Mouse (Mus musculus) hindbrain, postnatal 0 days (tissue): ENCODE measurements around the gene Krtap12-1. TPM values are rescaled to one million over a fixed set of nuclear protein-coding genes. Genes with fewer than 3 reads are reported as not detected.

Experiments
- ATAC-seq: fragments of 200-750 bp; cut with Nextera tagmentation; 2 replicates; pipeline ENCODE4 v1.8.0; 2017; ENCODE audit warnings: mild to moderate bottlenecking, moderate TSS enrichment, moderate library complexity
- DNase-seq: peaks from one replicate; pipeline ENCODE4 v3.0.0-alpha.2; 2015; ENCODE audit warnings: low spot score
- H3K27ac ChIP-seq: fragments of 300-500 bp; sonication (generic); 2 replicates; pipeline ENCODE4 v1.5.1; 2014; ENCODE audit warnings: mild to moderate bottlenecking
- H3K27me3 ChIP-seq: fragments of 300-500 bp; sonication (generic); 2 replicates; pipeline ENCODE4 v1.6.1; 2014; ENCODE audit warnings: low read length, mixed read lengths; ENCODE audit not compliant: insufficient read depth
- H3K36me3 ChIP-seq: fragments of 300-500 bp; sonication (generic); 2 replicates; pipeline ENCODE4 v1.6.1; 2014; ENCODE audit warnings: low read length, mixed read lengths; ENCODE audit not compliant: insufficient read depth
- H3K4me1 ChIP-seq: fragments of 300-500 bp; sonication (generic); 2 replicates; pipeline ENCODE4 v1.6.1; 2014; ENCODE audit warnings: antibody characterized with exemption, low read length, mixed read lengths; ENCODE audit not compliant: insufficient read depth
- H3K4me2 ChIP-seq: fragments of 300-500 bp; sonication (generic); 2 replicates; pipeline ENCODE4 v1.6.1; 2014; ENCODE audit warnings: low read depth, mild to moderate bottlenecking, low read length, moderate library complexity, mixed read lengths
- H3K4me3 ChIP-seq: fragments of 300-500 bp; sonication (generic); 2 replicates; pipeline ENCODE4 v1.5.1; 2014; ENCODE audit warnings: low read length
- H3K9ac ChIP-seq: fragments of 300-500 bp; sonication (generic); replicated peaks from 2 replicates; pipeline ENCODE4 v1.6.1; 2014; ENCODE audit warnings: mild to moderate bottlenecking, low read length, moderate library complexity, mixed read lengths
- H3K9me3 ChIP-seq: fragments of 300-500 bp; sonication (generic); 2 replicates; pipeline ENCODE4 v1.6.1; 2016; ENCODE audit warnings: low read length, mixed read lengths
- CTCF ChIP-seq: IDR thresholded peaks from 2 replicates; pipeline ENCODE4 v1.5.1; 2016; ENCODE audit warnings: antibody characterized with exemption, control low read depth, low read depth
- WGBS: fragments of 180-500 bp; shearing (Covaris S2); extraction: QIAGEN DNeasy Blood & Tissue Kit; methylation state at CpG from one replicate; pipeline ENCODE4 v1.1.7; 2014; 5-methylcytosine and 5-hydroxymethylcytosine counted together
- polyA plus RNA-seq: library from polyadenylated mRNA; unstranded; fragments of >200 nt; fragmentation: Nextera tagmentation; extraction: Ambion mirVana; gene quantifications from 2 replicates; pipeline ENCODE4 v1.2.1, GENCODE M21; 2015
- total RNA-seq: library from RNA; depleted of rRNA; stranded (reverse); fragments of >200 nt; gene quantifications from 2 replicates; pipeline ENCODE4 v1.2.3, GENCODE M21; 2014; rRNA removed

The Krtap12-1 gene
- total and polyA plus RNA-seq, 2 experiments from 2014 or later: not detected

DNA sequence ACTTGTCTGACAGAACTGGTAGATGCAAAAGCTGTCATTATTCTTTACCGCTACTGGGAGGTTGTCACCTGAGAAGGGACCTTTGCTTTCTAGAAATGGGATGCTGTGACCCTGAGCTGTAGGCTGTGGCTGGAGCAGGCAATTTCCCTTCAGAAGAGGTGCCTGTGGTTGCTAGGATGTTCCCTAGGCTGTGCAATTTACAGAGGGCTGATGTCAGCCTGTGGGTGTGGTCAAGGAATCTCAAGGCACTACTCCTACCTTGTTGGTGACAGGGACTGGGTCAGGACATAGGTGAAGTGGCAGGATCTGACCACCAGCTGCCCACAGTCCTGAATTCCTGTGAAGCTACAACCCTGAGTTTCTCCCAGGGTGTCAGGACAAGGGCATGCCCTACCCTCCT is 49.3 kb downstream of the Krtap12-1 start:
- no peak overlapping the region for H3K27ac ChIP-seq
- ATAC-seq: no peak
- H3K4me3 ChIP-seq: no peak overlapping the region
- no peak overlapping the region for H3K4me2 ChIP-seq
- no peak overlapping the region for H3K9ac ChIP-seq
- no peaks in the 10 kb centered on the region for H3K36me3 ChIP-seq
- H3K9me3 ChIP-seq: no peaks in the 10 kb centered on the region
- DNase-seq: no peak
- WGBS: 85% methylated on average over 1 of the region's 1 CpGs
- H3K4me1 ChIP-seq: no peaks in the 10 kb centered on the region
- no peak for TF ChIP-seq CTCF
- no peaks in the 10 kb centered on the region for H3K27me3 ChIP-seq

Other genes with a start within 250 kb of the Krtap12-1 start
Only the 30 nearest of the 31 such genes appear.
- gene Fam207a, start 204.8 kb upstream of the Krtap12-1 start, total RNA-seq: 43.5 and 56.2 TPM in 2 replicates
- gene Fam207a, start 204.8 kb upstream of the Krtap12-1 start, polyA plus RNA-seq: 31.8 and 35.9 TPM in 2 replicates
- 0.68 and 1.9 TPM in 2 replicates for gene Itgb2, start 190.3 kb upstream of the Krtap12-1 start, total RNA-seq
- gene Itgb2, start 190.3 kb upstream of the Krtap12-1 start, polyA plus RNA-seq: 0.87 and 1.0 TPM in 2 replicates
- gene Pttg1ip, start 138.9 kb upstream of the Krtap12-1 start, total RNA-seq: 85.9 and 94.0 TPM in 2 replicates
- 87.3 and 87.5 TPM in 2 replicates for gene Pttg1ip, start 138.9 kb upstream of the Krtap12-1 start, polyA plus RNA-seq
- 217 and 218 TPM in 2 replicates for gene Sumo3, start 114.5 kb upstream of the Krtap12-1 start, total RNA-seq
- gene Sumo3, start 114.5 kb upstream of the Krtap12-1 start, polyA plus RNA-seq: 330 and 348 TPM in 2 replicates
- 4.0 TPM in 1 of 2 replicates, not detected in the other for gene Gm49325, start 114.4 kb upstream of the Krtap12-1 start, total RNA-seq
- 11.1 and 12.8 TPM in 2 replicates for gene Gm49325, start 114.4 kb upstream of the Krtap12-1 start, polyA plus RNA-seq
- gene Ube2g2, start 98.3 kb upstream of the Krtap12-1 start, total RNA-seq: 45.1 and 48.3 TPM in 2 replicates
- gene Ube2g2, start 98.3 kb upstream of the Krtap12-1 start, polyA plus RNA-seq: 65.8 and 73.8 TPM in 2 replicates
- gene Tspear, start 34.0 kb upstream of the Krtap12-1 start, total RNA-seq: 0.42 and 4.4 TPM in 2 replicates
- 0.93 and 1.3 TPM in 2 replicates for gene Tspear, start 34.0 kb upstream of the Krtap12-1 start, polyA plus RNA-seq
- not detected in 2 replicates for gene Gm19402, start 29.8 kb upstream of the Krtap12-1 start, total RNA-seq
- not detected in 2 replicates for gene Gm19402, start 29.8 kb upstream of the Krtap12-1 start, polyA plus RNA-seq
- not detected in 2 replicates for gene Gm9508, start 23.4 kb upstream of the Krtap12-1 start, total RNA-seq
- not detected in 2 replicates for gene Gm9508, start 23.4 kb upstream of the Krtap12-1 start, polyA plus RNA-seq
- not detected in 2 replicates for gene Gm10272, start 14.0 kb upstream of the Krtap12-1 start, total RNA-seq
- gene Gm10272, start 14.0 kb upstream of the Krtap12-1 start, polyA plus RNA-seq: not detected in 2 replicates
- gene Gm10024, start 9.1 kb upstream of the Krtap12-1 start, total RNA-seq: not detected in 2 replicates
- not detected in 2 replicates for gene Gm10024, start 9.1 kb upstream of the Krtap12-1 start, polyA plus RNA-seq
- gene Gm10142, start 4.8 kb upstream of the Krtap12-1 start, total RNA-seq: not detected in 2 replicates
- gene Gm10142, start 4.8 kb upstream of the Krtap12-1 start, polyA plus RNA-seq: not detected in 2 replicates
- gene Gm10100, start 5.9 kb downstream of the Krtap12-1 start, total RNA-seq: not detected in 2 replicates
- gene Gm10100, start 5.9 kb downstream of the Krtap12-1 start, polyA plus RNA-seq: not detected in 2 replicates
- gene Gm18596, start 22.0 kb downstream of the Krtap12-1 start, total RNA-seq: not detected in 2 replicates
- not detected in 2 replicates for gene Gm18596, start 22.0 kb downstream of the Krtap12-1 start, polyA plus RNA-seq
- not detected in 2 replicates for gene Gm9736, start 30.8 kb downstream of the Krtap12-1 start, total RNA-seq
- gene Gm9736, start 30.8 kb downstream of the Krtap12-1 start, polyA plus RNA-seq: not detected in 2 replicates
- gene Gm3233, start 39.1 kb downstream of the Krtap12-1 start, total RNA-seq: not detected in 2 replicates
- gene Gm3233, start 39.1 kb downstream of the Krtap12-1 start, polyA plus RNA-seq: not detected in 2 replicates
- gene Gm3238, start 50.7 kb downstream of the Krtap12-1 start, total RNA-seq: not detected in 2 replicates
- not detected in 2 replicates for gene Gm3238, start 50.7 kb downstream of the Krtap12-1 start, polyA plus RNA-seq
- gene Gm7138, start 56.3 kb downstream of the Krtap12-1 start, total RNA-seq: not detected in 2 replicates
- gene Gm7138, start 56.3 kb downstream of the Krtap12-1 start, polyA plus RNA-seq: not detected in 2 replicates
- not detected in 2 replicates for gene Gm3250, start 61.9 kb downstream of the Krtap12-1 start, total RNA-seq
- gene Gm3250, start 61.9 kb downstream of the Krtap12-1 start, polyA plus RNA-seq: not detected in 2 replicates
- not detected in 2 replicates for gene Gm7137, start 67.6 kb downstream of the Krtap12-1 start, total RNA-seq
- gene Gm7137, start 67.6 kb downstream of the Krtap12-1 start, polyA plus RNA-seq: not detected in 2 replicates
- gene Gm9639, start 74.5 kb downstream of the Krtap12-1 start, total RNA-seq: not detected in 2 replicates
- gene Gm9639, start 74.5 kb downstream of the Krtap12-1 start, polyA plus RNA-seq: not detected in 2 replicates
- gene Gm19668, start 78.5 kb downstream of the Krtap12-1 start, total RNA-seq: not detected in 2 replicates
- gene Gm19668, start 78.5 kb downstream of the Krtap12-1 start, polyA plus RNA-seq: not detected in 2 replicates
- gene Gm9507, start 91.2 kb downstream of the Krtap12-1 start, total RNA-seq: not detected in 2 replicates
- gene Gm9507, start 91.2 kb downstream of the Krtap12-1 start, polyA plus RNA-seq: not detected in 2 replicates
- gene Gm2696, start 94.1 kb downstream of the Krtap12-1 start, total RNA-seq: not detected in 2 replicates
- gene Gm2696, start 94.1 kb downstream of the Krtap12-1 start, polyA plus RNA-seq: not detected in 2 replicates
- gene Krtap10-4, start 106.5 kb downstream of the Krtap12-1 start, total RNA-seq: not detected in 2 replicates
- gene Krtap10-4, start 106.5 kb downstream of the Krtap12-1 start, polyA plus RNA-seq: not detected in 2 replicates
- gene Krtap10-10, start 115.3 kb downstream of the Krtap12-1 start, total RNA-seq: not detected in 2 replicates
- gene Krtap10-10, start 115.3 kb downstream of the Krtap12-1 start, polyA plus RNA-seq: not detected in 2 replicates
- gene Gm36176, start 126.2 kb downstream of the Krtap12-1 start, total RNA-seq: not detected in 2 replicates
- not detected in 2 replicates for gene Gm36176, start 126.2 kb downstream of the Krtap12-1 start, polyA plus RNA-seq
- gene Gm10318, start 132.3 kb downstream of the Krtap12-1 start, total RNA-seq: not detected in 2 replicates
- not detected in 2 replicates for gene Gm10318, start 132.3 kb downstream of the Krtap12-1 start, polyA plus RNA-seq
- gene Gm3285, start 141.4 kb downstream of the Krtap12-1 start, total RNA-seq: not detected in 2 replicates
- not detected in 2 replicates for gene Gm3285, start 141.4 kb downstream of the Krtap12-1 start, polyA plus RNA-seq
- gene Lrrc3, start 181.9 kb downstream of the Krtap12-1 start, total RNA-seq: 27.8 and 31.4 TPM in 2 replicates
- gene Lrrc3, start 181.9 kb downstream of the Krtap12-1 start, polyA plus RNA-seq: 22.1 and 24.3 TPM in 2 replicates